Mouse (Mus musculus): ENCODE results near the gene Cbln1. TPM values are rescaled to one million over a fixed set of nuclear protein-coding genes. Genes with fewer than 3 reads are reported as not detected.

Cbln1 gene
- total and polyA plus RNA-seq, 3 experiments: not detected

DNA sequence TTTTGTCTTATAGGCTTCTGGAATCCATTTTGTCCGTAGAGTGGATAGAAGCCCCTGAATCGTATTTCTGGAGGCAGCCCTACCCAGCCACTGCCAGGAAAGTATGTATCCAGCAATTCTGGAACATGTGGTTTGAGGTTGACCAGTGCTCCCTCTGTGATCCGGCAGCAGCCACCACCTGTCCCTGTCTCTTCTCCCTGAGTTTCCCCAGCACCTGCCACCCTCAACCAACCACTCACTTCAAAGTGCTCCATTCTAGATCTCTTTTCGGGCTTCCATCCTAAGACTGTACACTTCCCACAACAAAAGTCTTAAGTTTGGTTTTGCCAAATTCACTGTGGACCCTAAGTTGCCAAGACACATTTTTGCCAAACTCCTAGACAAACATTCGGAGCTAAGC lies 41.4 kb upstream of the Cbln1 start:
- H3K9me3 ChIP-seq (replicated peaks; ENCODE audit: low read length): no peaks in the 10 kb centered on the region
- no peak overlapping the region for H3K4me2 ChIP-seq (ENCODE audit: insufficient read depth, low read depth, poor library complexity, severe bottlenecking)
- dilution Hi-C loops (cut with MboI; ENCODE audit: extremely low pct_ligation_motif_present, extremely low pct_unique_long_range_greater_than_20kb, low sequenced_read_pairs) (no loop called here), in situ Hi-C loops (cut with MboI; ENCODE audit: low pct_ligation_motif_present, low pct_unique_long_range_greater_than_20kb, low sequenced_read_pairs) (no loop called here)
- H3K4me1 ChIP-seq (ENCODE audit: control insufficient read depth in 1 of 2, insufficient read depth in 2 of 2): no peaks in the 10 kb centered on the region
- H3K27ac ChIP-seq (ENCODE audit: insufficient read depth, low read depth): no peak overlapping the region
- peaks cover 7% of the 10 kb centered on the region for H3K27me3 ChIP-seq (replicated peaks)
- no peak for DNase-seq (ENCODE audit: extremely low read depth)
- no peaks in the 10 kb centered on the region for H3K79me2 ChIP-seq (replicated peaks; ENCODE audit: control insufficient read depth, extremely low read depth, insufficient read depth, poor library complexity, severe bottlenecking)
- TF ChIP-seq RAD21 (IDR thresholded peaks at IDR 0.05; ENCODE audit: low read depth, low read length): no peak
- TF ChIP-seq MAZ (IDR thresholded peaks at IDR 0.05; ENCODE audit: low read depth, low read length): no peak
- no peak for TF ChIP-seq POLR2A (IDR thresholded peaks at IDR 0.05; ENCODE audit: low read depth, low read length)
- no peak for TF ChIP-seq IRF4 (IDR thresholded peaks at IDR 0.05; ENCODE audit: low read depth, low read length)
- no peak for TF ChIP-seq HCFC1 (IDR thresholded peaks at IDR 0.05; ENCODE audit: low read depth, low read length)
- no peak for TF ChIP-seq ZNF384 (IDR thresholded peaks at IDR 0.05; ENCODE audit: low read depth, low read length)
- TF ChIP-seq CTCF (conservative IDR thresholded peaks at IDR 0.05 in 1 of 2, IDR thresholded peaks at IDR 0.05 in 1 of 2; ENCODE audit: low read depth in 2 of 2, low read length in 2 of 2): no peak
- no peak for TF ChIP-seq KAT2A (IDR thresholded peaks at IDR 0.05; ENCODE audit: insufficient replicate concordance, low read length)
- TF ChIP-seq MAX (IDR thresholded peaks at IDR 0.05; ENCODE audit: low read length): no peak
- TF ChIP-seq SIN3A (IDR thresholded peaks at IDR 0.05; ENCODE audit: low read length): no peak
- no peak for TF ChIP-seq USF2 (conservative IDR thresholded peaks at IDR 0.05; ENCODE audit: low read depth, low read length)
- H3K9ac ChIP-seq (ENCODE audit: insufficient read depth, low read depth): no peak overlapping the region
- H3K4me3 ChIP-seq (replicated peaks in 1 of 3; ENCODE audit: low read depth in 2 of 3, low read length in 2 of 3, poor library complexity in 1 of 3): no peak overlapping the region
- no peaks in the 10 kb centered on the region for H3K36me3 ChIP-seq (replicated peaks in 1 of 2; ENCODE audit: control insufficient read depth in 1 of 2, insufficient read depth in 1 of 2, low read length in 1 of 2)

DNA sequence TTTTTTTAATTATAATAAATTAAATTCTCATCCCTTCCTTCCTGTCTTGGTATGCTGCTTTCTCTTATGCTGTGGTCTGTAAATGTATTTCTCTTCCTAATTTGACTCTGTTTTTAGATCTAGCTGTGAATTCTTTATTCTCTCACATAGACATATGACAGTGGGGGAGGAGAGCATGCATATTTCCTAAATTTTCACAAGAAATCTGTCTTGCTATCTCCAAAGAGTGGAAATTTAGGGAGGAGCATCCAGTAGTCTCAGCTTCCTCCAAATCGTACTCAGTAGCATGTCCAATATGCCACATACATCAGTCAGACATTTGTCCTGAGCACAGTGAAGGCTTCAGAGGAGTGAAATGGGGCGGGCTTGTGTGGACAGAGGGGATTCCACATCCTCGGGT lies 40.9 kb upstream of the Cbln1 start:
- dilution Hi-C loops (cut with MboI; ENCODE audit: extremely low pct_ligation_motif_present, extremely low pct_unique_long_range_greater_than_20kb, low sequenced_read_pairs): no loop called here

DNA sequence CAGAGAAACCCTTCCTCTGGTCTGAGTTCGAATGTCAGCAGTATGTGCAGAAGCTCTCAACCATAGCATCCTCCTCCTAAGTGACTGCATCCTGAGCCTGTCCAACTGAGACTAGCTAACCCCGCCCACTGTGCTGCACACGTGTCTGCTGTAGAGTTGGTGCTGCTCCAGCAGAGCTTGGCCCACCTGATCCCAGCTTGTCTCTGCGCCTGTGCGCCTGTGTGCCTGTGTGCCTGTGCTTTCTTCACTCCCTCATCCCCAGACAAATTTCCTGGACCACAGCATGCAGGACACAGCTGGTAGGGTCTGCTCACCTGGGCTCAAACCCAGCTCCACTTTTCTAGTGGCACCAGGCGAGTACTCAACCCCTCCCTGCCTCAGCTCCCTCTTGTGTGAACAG lies 40.2 kb upstream of the Cbln1 start:
- no peaks in the 10 kb centered on the region for H3K36me3 ChIP-seq (replicated peaks in 1 of 2; ENCODE audit: control insufficient read depth in 1 of 2, insufficient read depth in 1 of 2, low read length in 1 of 2)
- no peak overlapping the region for H3K27ac ChIP-seq (ENCODE audit: insufficient read depth, low read depth)
- H3K9ac ChIP-seq (ENCODE audit: insufficient read depth, low read depth): no peak overlapping the region
- H3K4me3 ChIP-seq (replicated peaks in 1 of 3; ENCODE audit: low read depth in 2 of 3, low read length in 2 of 3, poor library complexity in 1 of 3): no peak overlapping the region
- in situ Hi-C loops (cut with MboI; ENCODE audit: low pct_ligation_motif_present, low pct_unique_long_range_greater_than_20kb, low sequenced_read_pairs) (no loop called here), dilution Hi-C loops (cut with MboI; ENCODE audit: extremely low pct_ligation_motif_present, extremely low pct_unique_long_range_greater_than_20kb, low sequenced_read_pairs) (no loop called here)
- no peak for DNase-seq (ENCODE audit: extremely low read depth)
- H3K4me2 ChIP-seq (ENCODE audit: insufficient read depth, low read depth, poor library complexity, severe bottlenecking): no peak overlapping the region
- H3K9me3 ChIP-seq (replicated peaks; ENCODE audit: low read length): no peaks in the 10 kb centered on the region
- no peaks in the 10 kb centered on the region for H3K4me1 ChIP-seq (ENCODE audit: control insufficient read depth in 1 of 2, insufficient read depth in 2 of 2)
- TF ChIP-seq ELF1 (IDR thresholded peaks at IDR 0.05; ENCODE audit: low read depth, low read length) (no peak), ETS1 (conservative IDR thresholded peaks at IDR 0.05; ENCODE audit: low read depth, low read length) (no peak), CTCF (conservative IDR thresholded peaks at IDR 0.05 in 1 of 2, IDR thresholded peaks at IDR 0.05 in 1 of 2; ENCODE audit: low read depth in 2 of 2, low read length in 2 of 2) (no peak), ZC3H11A (IDR thresholded peaks at IDR 0.05; ENCODE audit: low read depth, low read length) (no peak), CHD2 (IDR thresholded peaks at IDR 0.05; ENCODE audit: low read length) (no peak), MYC (IDR thresholded peaks at IDR 0.05; ENCODE audit: low read depth, low read length) (no peak), USF2 (conservative IDR thresholded peaks at IDR 0.05; ENCODE audit: low read depth, low read length) (no peak), E2F4 (IDR thresholded peaks at IDR 0.05; ENCODE audit: insufficient replicate concordance, low read depth, low read length) (no peak), RAD21 (IDR thresholded peaks at IDR 0.05; ENCODE audit: low read depth, low read length) (no peak), IRF4 (IDR thresholded peaks at IDR 0.05; ENCODE audit: low read depth, low read length) (no peak)
- H3K79me2 ChIP-seq (replicated peaks; ENCODE audit: control insufficient read depth, extremely low read depth, insufficient read depth, poor library complexity, severe bottlenecking): no peaks in the 10 kb centered on the region
- H3K27me3 ChIP-seq (replicated peaks): peaks cover 3% of the 10 kb centered on the region

More for the DNA sequence above, 40.9 kb upstream of the Cbln1 start:
- DNase-seq (ENCODE audit: extremely low read depth): no peak
- no peak overlapping the region for H3K27ac ChIP-seq (ENCODE audit: insufficient read depth, low read depth)
- in situ Hi-C loops (cut with MboI; ENCODE audit: low pct_ligation_motif_present, low pct_unique_long_range_greater_than_20kb, low sequenced_read_pairs): no loop called here
- H3K4me3 ChIP-seq (replicated peaks in 1 of 3; ENCODE audit: low read depth in 2 of 3, low read length in 2 of 3, poor library complexity in 1 of 3): no peak overlapping the region
- no peaks in the 10 kb centered on the region for H3K36me3 ChIP-seq (replicated peaks in 1 of 2; ENCODE audit: control insufficient read depth in 1 of 2, insufficient read depth in 1 of 2, low read length in 1 of 2)
- H3K27me3 ChIP-seq (replicated peaks): peaks cover 3% of the 10 kb centered on the region
- H3K4me2 ChIP-seq (ENCODE audit: insufficient read depth, low read depth, poor library complexity, severe bottlenecking): no peak overlapping the region
- H3K4me1 ChIP-seq (ENCODE audit: control insufficient read depth in 1 of 2, insufficient read depth in 2 of 2): no peaks in the 10 kb centered on the region
- H3K9ac ChIP-seq (ENCODE audit: insufficient read depth, low read depth): no peak overlapping the region
- TF ChIP-seq CTCF (conservative IDR thresholded peaks at IDR 0.05 in 1 of 2, IDR thresholded peaks at IDR 0.05 in 1 of 2; ENCODE audit: low read depth in 2 of 2, low read length in 2 of 2): no peak
- no peak for TF ChIP-seq ZMIZ1 (IDR thresholded peaks at IDR 0.05; ENCODE audit: low read depth, low read length)
- TF ChIP-seq MXI1 (IDR thresholded peaks at IDR 0.05; ENCODE audit: low read depth, low read length): no peak
- TF ChIP-seq UBTF (IDR thresholded peaks at IDR 0.05; ENCODE audit: low read depth, low read length): no peak
- TF ChIP-seq USF1 (IDR thresholded peaks at IDR 0.05; ENCODE audit: low read depth, low read length): no peak
- no peak for TF ChIP-seq HCFC1 (IDR thresholded peaks at IDR 0.05; ENCODE audit: low read depth, low read length)
- no peak for TF ChIP-seq JUND (conservative IDR thresholded peaks at IDR 0.05; ENCODE audit: low read depth, low read length)
- TF ChIP-seq USF2 (conservative IDR thresholded peaks at IDR 0.05; ENCODE audit: low read depth, low read length): no peak
- no peak for TF ChIP-seq IRF4 (IDR thresholded peaks at IDR 0.05; ENCODE audit: low read depth, low read length)
- no peak for TF ChIP-seq TCF12 (IDR thresholded peaks at IDR 0.05; ENCODE audit: low read depth, low read length)
- TF ChIP-seq ELF1 (IDR thresholded peaks at IDR 0.05; ENCODE audit: low read depth, low read length): no peak
- no peak for TF ChIP-seq POLR2AphosphoS2 (IDR thresholded peaks at IDR 0.05; ENCODE audit: low read depth, low read length)
- no peak for TF ChIP-seq BHLHE40 (IDR thresholded peaks at IDR 0.05; ENCODE audit: low read depth, low read length)
- H3K79me2 ChIP-seq (replicated peaks; ENCODE audit: control insufficient read depth, extremely low read depth, insufficient read depth, poor library complexity, severe bottlenecking): no peaks in the 10 kb centered on the region
- no peaks in the 10 kb centered on the region for H3K9me3 ChIP-seq (replicated peaks; ENCODE audit: low read length)
